Mouse (Mus musculus): ENCODE measurements around the gene Ugt1a10. TPM values are rescaled to one million over a fixed set of nuclear protein-coding genes. Genes with fewer than 3 reads are reported as not detected.

The Ugt1a10 gene
- polyA plus RNA-seq, 1 experiment from 2014 or later, result not detected

- H3K9me3 ChIP-seq (ENCODE audit: control insufficient read depth, low read length), result peaks cover 12% of the 10 kb centered on the region
- H3K36me3 ChIP-seq (replicated peaks; ENCODE audit: control insufficient read depth, insufficient read depth), result peaks cover 64% of the 10 kb centered on the region
- no peak overlapping the region for H3K4me2 ChIP-seq (replicated peaks)
- no peak overlapping the region for H3K4me3 ChIP-seq (replicated peaks; ENCODE audit: low read length)
- no peak for DNase-seq (ENCODE audit: low spot score)
- no peak overlapping the region for H3K27ac ChIP-seq
- no peak for ATAC-seq (ENCODE audit: low FRiP score)
- H3K27me3 ChIP-seq (ENCODE audit: control insufficient read depth, insufficient read depth, low read length), result no peaks in the 10 kb centered on the region
- H3K9ac ChIP-seq, result no peak overlapping the region
- 88% methylated on average over 7 of the region's 7 CpGs for WGBS
- H3K4me1 ChIP-seq (replicated peaks; ENCODE audit: control insufficient read depth, insufficient read depth, low read length), result no peaks in the 10 kb centered on the region
These were observed 206.5 kb downstream of the Ugt1a10 start for GRCm38 (mm10) chr1:88261706-88262105.

- peaks cover 70% of the 10 kb centered on the region for H3K36me3 ChIP-seq (replicated peaks; ENCODE audit: control insufficient read depth, insufficient read depth)
- no peak overlapping the region for H3K4me3 ChIP-seq (replicated peaks; ENCODE audit: low read length)
- no peaks in the 10 kb centered on the region for H3K4me1 ChIP-seq (replicated peaks; ENCODE audit: control insufficient read depth, insufficient read depth, low read length)
- no peak overlapping the region for H3K27ac ChIP-seq
- DNase-seq (ENCODE audit: low spot score) (peak; percentile 69), ATAC-seq (ENCODE audit: low FRiP score) (no peak)
- H3K9me3 ChIP-seq (ENCODE audit: control insufficient read depth, low read length), result peaks cover 6% of the 10 kb centered on the region
- H3K27me3 ChIP-seq (ENCODE audit: control insufficient read depth, insufficient read depth, low read length), result no peaks in the 10 kb centered on the region
- no peak overlapping the region for H3K9ac ChIP-seq
- no peak overlapping the region for H3K4me2 ChIP-seq (replicated peaks)
- WGBS, result 82% methylated on average over 4 of the region's 4 CpGs
These were observed 207.1 kb downstream of the Ugt1a10 start for GRCm38 (mm10) chr1:88262255-88262654.

GRCm38 (mm10) chr1:88262961-88263360 lies 207.8 kb downstream of the Ugt1a10 start:
- H3K27me3 ChIP-seq (ENCODE audit: control insufficient read depth, insufficient read depth, low read length), result no peaks in the 10 kb centered on the region
- DNase-seq (ENCODE audit: low spot score) (no peak), ATAC-seq (ENCODE audit: low FRiP score) (no peak)
- no peaks in the 10 kb centered on the region for H3K4me1 ChIP-seq (replicated peaks; ENCODE audit: control insufficient read depth, insufficient read depth, low read length)
- 79% methylated on average over 6 of the region's 6 CpGs for WGBS
- H3K27ac ChIP-seq, result no peak overlapping the region
- no peak overlapping the region for H3K9ac ChIP-seq
- H3K9me3 ChIP-seq (ENCODE audit: control insufficient read depth, low read length), result no peaks in the 10 kb centered on the region
- H3K36me3 ChIP-seq (replicated peaks; ENCODE audit: control insufficient read depth, insufficient read depth), result peaks cover 77% of the 10 kb centered on the region
- H3K4me2 ChIP-seq (replicated peaks), result no peak overlapping the region
- H3K4me3 ChIP-seq (replicated peaks; ENCODE audit: low read length), result no peak overlapping the region

- ATAC-seq (ENCODE audit: low FRiP score), result no peak
- no peak overlapping the region for H3K4me2 ChIP-seq (replicated peaks)
- no peak overlapping the region for H3K9ac ChIP-seq
- no peaks in the 10 kb centered on the region for H3K27me3 ChIP-seq (ENCODE audit: control insufficient read depth, insufficient read depth, low read length)
- no peak overlapping the region for H3K4me3 ChIP-seq (replicated peaks; ENCODE audit: low read length)
- no peak overlapping the region for H3K27ac ChIP-seq
- 91% methylated on average over 5 of the region's 5 CpGs for WGBS
- no peaks in the 10 kb centered on the region for H3K4me1 ChIP-seq (replicated peaks; ENCODE audit: control insufficient read depth, insufficient read depth, low read length)
- no peaks in the 10 kb centered on the region for H3K9me3 ChIP-seq (ENCODE audit: control insufficient read depth, low read length)
- no peak for DNase-seq (ENCODE audit: low spot score)
- peaks cover 85% of the 10 kb centered on the region for H3K36me3 ChIP-seq (replicated peaks; ENCODE audit: control insufficient read depth, insufficient read depth)
These were observed 208.6 kb downstream of the Ugt1a10 start for GRCm38 (mm10) chr1:88263778-88264177.

GRCm38 (mm10) chr1:88264237-88264868 lies 209.2 kb downstream of the Ugt1a10 start:
- 92% methylated on average over 7 of the region's 7 CpGs for WGBS
- ATAC-seq (ENCODE audit: low FRiP score) (no peak), DNase-seq (ENCODE audit: low spot score) (no peak)
- Histone ChIP-seq H3K4me3 (replicated peaks; ENCODE audit: low read length) (no peak overlapping the region), H3K4me1 (replicated peaks; ENCODE audit: control insufficient read depth, insufficient read depth, low read length) (no peaks in the 10 kb centered on the region), H3K27ac (no peak overlapping the region), H3K4me2 (replicated peaks) (no peak overlapping the region), H3K36me3 (replicated peaks; ENCODE audit: control insufficient read depth, insufficient read depth) (peaks cover 91% of the 10 kb centered on the region), H3K9ac (no peak overlapping the region), H3K9me3 (ENCODE audit: control insufficient read depth, low read length) (no peaks in the 10 kb centered on the region), H3K27me3 (ENCODE audit: control insufficient read depth, insufficient read depth, low read length) (no peaks in the 10 kb centered on the region)

GRCm38 (mm10) chr1:88264869-88265240 lies 209.7 kb downstream of the Ugt1a10 start:
- no peak overlapping the region for H3K9ac ChIP-seq
- H3K4me1 ChIP-seq (replicated peaks; ENCODE audit: control insufficient read depth, insufficient read depth, low read length), result no peaks in the 10 kb centered on the region
- H3K27me3 ChIP-seq (ENCODE audit: control insufficient read depth, insufficient read depth, low read length), result no peaks in the 10 kb centered on the region
- DNase-seq (ENCODE audit: low spot score), result no peak
- 78% methylated on average over 4 of the region's 4 CpGs for WGBS
- no peak overlapping the region for H3K4me3 ChIP-seq (replicated peaks; ENCODE audit: low read length)
- no peak for ATAC-seq (ENCODE audit: low FRiP score)
- no peak overlapping the region for H3K27ac ChIP-seq
- H3K36me3 ChIP-seq (replicated peaks; ENCODE audit: control insufficient read depth, insufficient read depth), result peaks cover 96% of the 10 kb centered on the region
- no peak overlapping the region for H3K4me2 ChIP-seq (replicated peaks)
- no peaks in the 10 kb centered on the region for H3K9me3 ChIP-seq (ENCODE audit: control insufficient read depth, low read length)

- WGBS, result 90% methylated on average over 13 of the region's 13 CpGs
- Histone ChIP-seq H3K27ac (no peak overlapping the region), H3K9me3 (ENCODE audit: control insufficient read depth, low read length) (no peaks in the 10 kb centered on the region), H3K4me3 (replicated peaks; ENCODE audit: low read length) (no peak overlapping the region), H3K4me2 (replicated peaks) (no peak overlapping the region), H3K9ac (no peak overlapping the region), H3K36me3 (replicated peaks; ENCODE audit: control insufficient read depth, insufficient read depth) (peaks cover 87% of the 10 kb centered on the region), H3K27me3 (ENCODE audit: control insufficient read depth, insufficient read depth, low read length) (no peaks in the 10 kb centered on the region), H3K4me1 (replicated peaks; ENCODE audit: control insufficient read depth, insufficient read depth, low read length) (no peaks in the 10 kb centered on the region)
- DNase-seq (ENCODE audit: low spot score) (no peak), ATAC-seq (ENCODE audit: low FRiP score) (no peak)
These were observed 210.9 kb downstream of the Ugt1a10 start for GRCm38 (mm10) chr1:88266123-88266522.

GRCm38 (mm10) chr1:88267489-88267888 lies 212.3 kb downstream of the Ugt1a10 start:
- H3K36me3 ChIP-seq (replicated peaks; ENCODE audit: control insufficient read depth, insufficient read depth), result peaks cover 76% of the 10 kb centered on the region
- no peak for DNase-seq (ENCODE audit: low spot score)
- H3K4me3 ChIP-seq (replicated peaks; ENCODE audit: low read length), result no peak overlapping the region
- no peak overlapping the region for H3K27ac ChIP-seq
- H3K27me3 ChIP-seq (ENCODE audit: control insufficient read depth, insufficient read depth, low read length), result no peaks in the 10 kb centered on the region
- whole genome bisulfite sequencing, result 94% methylated on average over 6 of the region's 6 CpGs
- H3K4me2 ChIP-seq (replicated peaks), result no peak overlapping the region
- H3K9me3 ChIP-seq (ENCODE audit: control insufficient read depth, low read length), result no peaks in the 10 kb centered on the region
- H3K9ac ChIP-seq, result no peak overlapping the region
- no peaks in the 10 kb centered on the region for H3K4me1 ChIP-seq (replicated peaks; ENCODE audit: control insufficient read depth, insufficient read depth, low read length)
- peak; percentile 6; the same call in 1 of the 2 replicates for ATAC-seq (ENCODE audit: low FRiP score)

- Histone ChIP-seq H3K9me3 (ENCODE audit: control insufficient read depth, low read length) (no peaks in the 10 kb centered on the region), H3K4me2 (replicated peaks) (no peak overlapping the region), H3K36me3 (replicated peaks; ENCODE audit: control insufficient read depth, insufficient read depth) (peaks cover 74% of the 10 kb centered on the region), H3K4me3 (replicated peaks; ENCODE audit: low read length) (no peak overlapping the region), H3K4me1 (replicated peaks; ENCODE audit: control insufficient read depth, insufficient read depth, low read length) (no peaks in the 10 kb centered on the region), H3K27me3 (ENCODE audit: control insufficient read depth, insufficient read depth, low read length) (no peaks in the 10 kb centered on the region), H3K9ac (no peak overlapping the region), H3K27ac (no peak overlapping the region)
- 86% methylated on average over 6 of the region's 6 CpGs for WGBS
- DNase-seq (ENCODE audit: low spot score) (no peak), ATAC-seq (ENCODE audit: low FRiP score) (no peak)
These were observed 212.9 kb downstream of the Ugt1a10 start for GRCm38 (mm10) chr1:88268070-88268469.

Data from hindbrain, embryonic 14.5 days (tissue).